Mouse (Mus musculus): ENCODE measurements around the gene Bach1. TPM values are rescaled to one million over a fixed set of nuclear protein-coding genes. Genes with fewer than 3 reads are reported as not detected.

Bach1 gene
- polyA plus RNA-seq, 1 experiment from 2014 or later, result 19.6 TPM

GRCm38 (mm10) chr16:87712986-87713693, 14.4 kb downstream of the Bach1 start:
- Histone ChIP-seq H3K9me3 (ENCODE audit: control insufficient read depth, low read length) (no peaks in the 10 kb centered on the region), H3K27me3 (ENCODE audit: control insufficient read depth, insufficient read depth, low read length) (no peaks in the 10 kb centered on the region), H3K9ac (ENCODE audit: low read depth, low read length) (0 out of 2 replicates have a peak overlapping the region, but pooled peaks have one; percentile 8), H3K27ac (ENCODE audit: low read depth, low read length) (no peak overlapping the region), H3K4me1 (ENCODE audit: control insufficient read depth, insufficient read depth, low read length) (peaks cover 20% of the 10 kb centered on the region), H3K4me2 (replicated peaks; ENCODE audit: low read depth, low read length) (no peak overlapping the region), H3K4me3 (ENCODE audit: low read length) (no peak overlapping the region), H3K36me3 (ENCODE audit: control insufficient read depth, insufficient read depth, low read length) (peaks cover 4% of the 10 kb centered on the region; the same call in 1 of the 2 replicates)
- 61% methylated on average over 18 of the region's 18 CpGs for WGBS
- ATAC-seq (ENCODE audit: low FRiP score, low TSS enrichment), result peak; percentile 50; the same call in 1 of the 2 replicates

DNA sequence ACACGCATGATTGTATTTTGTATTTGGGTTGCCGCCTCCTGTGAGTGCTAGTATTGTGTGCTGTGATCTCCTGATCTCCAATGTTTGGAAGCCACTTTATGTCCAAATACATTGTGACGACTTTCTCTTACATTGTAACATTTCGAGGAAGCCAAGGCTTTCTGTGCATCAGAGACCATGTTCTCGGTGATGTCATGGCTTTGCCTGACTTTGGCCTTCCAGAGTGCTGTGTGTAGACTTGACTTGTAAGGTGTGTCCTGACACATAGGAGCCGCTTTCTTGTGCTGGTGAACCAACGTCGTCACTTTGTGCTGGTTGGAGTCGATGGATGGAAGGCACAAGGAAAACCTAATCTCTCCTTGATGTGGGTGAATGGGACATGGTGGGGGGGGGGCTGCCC, 15.8 kb downstream of the Bach1 start:
- Histone ChIP-seq H3K4me2 (replicated peaks; ENCODE audit: low read depth, low read length) (no peak overlapping the region), H3K4me1 (ENCODE audit: control insufficient read depth, insufficient read depth, low read length) (peaks cover 7% of the 10 kb centered on the region), H3K9me3 (ENCODE audit: control insufficient read depth, low read length) (no peaks in the 10 kb centered on the region), H3K27me3 (ENCODE audit: control insufficient read depth, insufficient read depth, low read length) (no peaks in the 10 kb centered on the region), H3K4me3 (ENCODE audit: low read length) (no peak overlapping the region), H3K9ac (ENCODE audit: low read depth, low read length) (no peak overlapping the region), H3K27ac (ENCODE audit: low read depth, low read length) (no peak overlapping the region), H3K36me3 (ENCODE audit: control insufficient read depth, insufficient read depth, low read length) (peaks cover 7% of the 10 kb centered on the region)
- 93% methylated on average over 9 of the region's 9 CpGs for WGBS
- ATAC-seq (ENCODE audit: low FRiP score, low TSS enrichment), result no peak

DNA sequence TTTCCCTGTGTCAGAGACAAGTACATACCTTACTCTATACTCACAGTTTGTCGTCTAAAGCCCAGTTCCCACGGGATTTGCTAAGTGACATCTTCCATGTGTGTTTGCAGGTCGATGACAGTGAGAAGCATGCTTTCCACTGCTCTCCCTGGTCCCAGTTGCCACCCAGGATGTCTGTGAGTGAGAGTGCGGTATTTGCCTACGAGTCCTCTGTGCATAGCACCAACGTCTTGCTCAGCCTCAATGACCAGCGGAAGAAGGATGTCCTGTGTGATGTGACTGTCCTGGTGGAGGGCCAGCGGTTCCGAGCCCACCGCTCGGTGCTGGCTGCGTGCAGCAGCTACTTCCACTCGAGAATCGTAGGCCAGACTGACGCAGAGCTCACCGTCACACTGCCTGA, 16.5 kb downstream of the Bach1 start:
- Histone ChIP-seq H3K9me3 (ENCODE audit: control insufficient read depth, low read length) (no peaks in the 10 kb centered on the region), H3K27ac (ENCODE audit: low read depth, low read length) (no peak overlapping the region), H3K27me3 (ENCODE audit: control insufficient read depth, insufficient read depth, low read length) (no peaks in the 10 kb centered on the region), H3K4me3 (ENCODE audit: low read length) (no peak overlapping the region), H3K4me2 (replicated peaks; ENCODE audit: low read depth, low read length) (no peak overlapping the region), H3K9ac (ENCODE audit: low read depth, low read length) (no peak overlapping the region), H3K4me1 (ENCODE audit: control insufficient read depth, insufficient read depth, low read length) (peaks cover 7% of the 10 kb centered on the region), H3K36me3 (ENCODE audit: control insufficient read depth, insufficient read depth, low read length) (peaks cover 14% of the 10 kb centered on the region)
- 90% methylated on average over 16 of the region's 16 CpGs for WGBS
- no peak for ATAC-seq (ENCODE audit: low FRiP score, low TSS enrichment)

- H3K27me3 ChIP-seq (ENCODE audit: control insufficient read depth, insufficient read depth, low read length), result no peaks in the 10 kb centered on the region
- H3K36me3 ChIP-seq (ENCODE audit: control insufficient read depth, insufficient read depth, low read length), result peaks cover 15% of the 10 kb centered on the region
- ATAC-seq (ENCODE audit: low FRiP score, low TSS enrichment), result peak; percentile 47; the same call in 1 of the 2 replicates
- H3K27ac ChIP-seq (ENCODE audit: low read depth, low read length), result 0 out of 2 replicates have a peak overlapping the region, but pooled peaks have one; percentile 8
- no peak overlapping the region for H3K4me2 ChIP-seq (replicated peaks; ENCODE audit: low read depth, low read length)
- no peak overlapping the region for H3K4me3 ChIP-seq (ENCODE audit: low read length)
- H3K9ac ChIP-seq (ENCODE audit: low read depth, low read length), result no peak overlapping the region
- no peaks in the 10 kb centered on the region for H3K9me3 ChIP-seq (ENCODE audit: control insufficient read depth, low read length)
- peaks cover 7% of the 10 kb centered on the region for H3K4me1 ChIP-seq (ENCODE audit: control insufficient read depth, insufficient read depth, low read length)
- WGBS, result 42% methylated on average over 11 of the region's 11 CpGs
These were observed 17.5 kb downstream of the Bach1 start for GRCm38 (mm10) chr16:87716269-87716668.

GRCm38 (mm10) chr16:87717046-87717660, 18.4 kb downstream of the Bach1 start:
- Histone ChIP-seq H3K9ac (ENCODE audit: low read depth, low read length) (no peak overlapping the region), H3K36me3 (ENCODE audit: control insufficient read depth, insufficient read depth, low read length) (peaks cover 20% of the 10 kb centered on the region), H3K27ac (ENCODE audit: low read depth, low read length) (no peak overlapping the region), H3K4me1 (ENCODE audit: control insufficient read depth, insufficient read depth, low read length) (peaks cover 7% of the 10 kb centered on the region), H3K4me2 (replicated peaks; ENCODE audit: low read depth, low read length) (no peak overlapping the region), H3K4me3 (ENCODE audit: low read length) (no peak overlapping the region), H3K9me3 (ENCODE audit: control insufficient read depth, low read length) (no peaks in the 10 kb centered on the region), H3K27me3 (ENCODE audit: control insufficient read depth, insufficient read depth, low read length) (no peaks in the 10 kb centered on the region)
- 73% methylated on average over 5 of the region's 5 CpGs for WGBS
- no peak for ATAC-seq (ENCODE audit: low FRiP score, low TSS enrichment)

GRCm38 (mm10) chr16:87719071-87719470, 20.3 kb downstream of the Bach1 start:
- Histone ChIP-seq H3K36me3 (ENCODE audit: control insufficient read depth, insufficient read depth, low read length) (peaks cover 35% of the 10 kb centered on the region), H3K4me2 (replicated peaks; ENCODE audit: low read depth, low read length) (no peak overlapping the region), H3K9ac (ENCODE audit: low read depth, low read length) (no peak overlapping the region), H3K9me3 (ENCODE audit: control insufficient read depth, low read length) (no peaks in the 10 kb centered on the region), H3K27me3 (ENCODE audit: control insufficient read depth, insufficient read depth, low read length) (no peaks in the 10 kb centered on the region), H3K4me1 (ENCODE audit: control insufficient read depth, insufficient read depth, low read length) (peaks cover 7% of the 10 kb centered on the region), H3K4me3 (ENCODE audit: low read length) (no peak overlapping the region), H3K27ac (ENCODE audit: low read depth, low read length) (no peak overlapping the region)
- WGBS, result 84% methylated on average over 11 of the region's 11 CpGs
- ATAC-seq (ENCODE audit: low FRiP score, low TSS enrichment), result no peak

- H3K27ac ChIP-seq (ENCODE audit: low read depth, low read length), result no peak overlapping the region
- peaks cover 39% of the 10 kb centered on the region for H3K36me3 ChIP-seq (ENCODE audit: control insufficient read depth, insufficient read depth, low read length)
- peaks cover 7% of the 10 kb centered on the region for H3K4me1 ChIP-seq (ENCODE audit: control insufficient read depth, insufficient read depth, low read length)
- no peaks in the 10 kb centered on the region for H3K9me3 ChIP-seq (ENCODE audit: control insufficient read depth, low read length)
- no peak for ATAC-seq (ENCODE audit: low FRiP score, low TSS enrichment)
- WGBS, result 90% methylated on average over 23 of the region's 23 CpGs
- H3K4me2 ChIP-seq (replicated peaks; ENCODE audit: low read depth, low read length), result no peak overlapping the region
- no peaks in the 10 kb centered on the region for H3K27me3 ChIP-seq (ENCODE audit: control insufficient read depth, insufficient read depth, low read length)
- no peak overlapping the region for H3K4me3 ChIP-seq (ENCODE audit: low read length)
- H3K9ac ChIP-seq (ENCODE audit: low read depth, low read length), result no peak overlapping the region
These were observed 21.0 kb downstream of the Bach1 start for GRCm38 (mm10) chr16:87719688-87720283.

GRCm38 (mm10) chr16:87720851-87721409, 22.2 kb downstream of the Bach1 start:
- H3K9ac ChIP-seq (ENCODE audit: low read depth, low read length), result no peak overlapping the region

GRCm38 (mm10) chr16:87722857-87723256, 24.1 kb downstream of the Bach1 start:
- no peak overlapping the region for H3K9ac ChIP-seq (ENCODE audit: low read depth, low read length)
- H3K27ac ChIP-seq (ENCODE audit: low read depth, low read length), result no peak overlapping the region
- no peaks in the 10 kb centered on the region for H3K27me3 ChIP-seq (ENCODE audit: control insufficient read depth, insufficient read depth, low read length)
- H3K4me2 ChIP-seq (replicated peaks; ENCODE audit: low read depth, low read length), result no peak overlapping the region
- no peaks in the 10 kb centered on the region for H3K4me1 ChIP-seq (ENCODE audit: control insufficient read depth, insufficient read depth, low read length)
- no peak for ATAC-seq (ENCODE audit: low FRiP score, low TSS enrichment)
- 82% methylated on average over 5 of the region's 5 CpGs for WGBS
- peaks cover 47% of the 10 kb centered on the region for H3K36me3 ChIP-seq (ENCODE audit: control insufficient read depth, insufficient read depth, low read length)
- no peaks in the 10 kb centered on the region for H3K9me3 ChIP-seq (ENCODE audit: control insufficient read depth, low read length)
- no peak overlapping the region for H3K4me3 ChIP-seq (ENCODE audit: low read length)

More at GRCm38 (mm10) chr16:87720851-87721409, 22.2 kb downstream of the Bach1 start:
- H3K4me3 ChIP-seq (ENCODE audit: low read length), result no peak overlapping the region
- no peaks in the 10 kb centered on the region for H3K27me3 ChIP-seq (ENCODE audit: control insufficient read depth, insufficient read depth, low read length)
- 95% methylated on average over 24 of the region's 24 CpGs for WGBS
- H3K9me3 ChIP-seq (ENCODE audit: control insufficient read depth, low read length), result no peaks in the 10 kb centered on the region
- H3K27ac ChIP-seq (ENCODE audit: low read depth, low read length), result no peak overlapping the region
- peaks cover 49% of the 10 kb centered on the region for H3K36me3 ChIP-seq (ENCODE audit: control insufficient read depth, insufficient read depth, low read length)
- ATAC-seq (ENCODE audit: low FRiP score, low TSS enrichment), result no peak
- H3K4me2 ChIP-seq (replicated peaks; ENCODE audit: low read depth, low read length), result no peak overlapping the region
- peaks cover 4% of the 10 kb centered on the region for H3K4me1 ChIP-seq (ENCODE audit: control insufficient read depth, insufficient read depth, low read length)

Measured in kidney, embryonic 14.5 days (tissue).